Mouse (Mus musculus): ENCODE results near the gene Sorl1.

Gene Sorl1

GRCm38 (mm10) chr9:42055378-42055777, 68.7 kb downstream of the Sorl1 start:
- in situ Hi-C loops (cut with MboI; ENCODE audit: unreplicated experiment in 2 of 2), result no loop called here

- in situ Hi-C loops (cut with MboI; ENCODE audit: unreplicated experiment in 2 of 2), result no loop called here
Observed at GRCm38 (mm10) chr9:42054339-42055272, 69.5 kb downstream of the Sorl1 start.

GRCm38 (mm10) chr9:42053591-42054190, 70.4 kb downstream of the Sorl1 start:
- in situ Hi-C loops (cut with MboI; ENCODE audit: unreplicated experiment in 2 of 2), result no loop called here

- in situ Hi-C loops (cut with MboI; ENCODE audit: unreplicated experiment in 2 of 2), result no loop called here
Observed at GRCm38 (mm10) chr9:42052713-42053356, 71.3 kb downstream of the Sorl1 start.

GRCm38 (mm10) chr9:42048542-42048941, 75.6 kb downstream of the Sorl1 start:
- in situ Hi-C loops (cut with MboI; ENCODE audit: unreplicated experiment in 2 of 2), result no loop called here

GRCm38 (mm10) chr9:42047786-42048185, 76.3 kb downstream of the Sorl1 start:
- in situ Hi-C loops (cut with MboI; ENCODE audit: unreplicated experiment in 2 of 2), result no loop called here

- in situ Hi-C loops (cut with MboI; ENCODE audit: unreplicated experiment in 2 of 2), result no loop called here
Observed at GRCm38 (mm10) chr9:42046248-42046647, 77.8 kb downstream of the Sorl1 start.

GRCm38 (mm10) chr9:42044651-42045050, 79.4 kb downstream of the Sorl1 start:
- in situ Hi-C loops (cut with MboI; ENCODE audit: unreplicated experiment in 2 of 2), result no loop called here

GRCm38 (mm10) chr9:42043934-42044333, 80.2 kb downstream of the Sorl1 start:
- in situ Hi-C loops (cut with MboI; ENCODE audit: unreplicated experiment in 2 of 2), result no loop called here

GRCm38 (mm10) chr9:42039000-42039992, 84.8 kb downstream of the Sorl1 start:
- in situ Hi-C loops (cut with MboI; ENCODE audit: unreplicated experiment in 2 of 2), result no loop called here

GRCm38 (mm10) chr9:42036885-42037284, 87.2 kb downstream of the Sorl1 start:
- in situ Hi-C loops (cut with MboI; ENCODE audit: unreplicated experiment in 2 of 2), result no loop called here

- in situ Hi-C loops (cut with MboI; ENCODE audit: unreplicated experiment in 2 of 2), result no loop called here
Observed at GRCm38 (mm10) chr9:42035995-42036394, 88.1 kb downstream of the Sorl1 start.

GRCm38 (mm10) chr9:42035213-42035765, 88.8 kb downstream of the Sorl1 start:
- in situ Hi-C loops (cut with MboI; ENCODE audit: unreplicated experiment in 2 of 2), result no loop called here

GRCm38 (mm10) chr9:42034116-42034520, 90.0 kb downstream of the Sorl1 start:
- in situ Hi-C loops (cut with MboI; ENCODE audit: unreplicated experiment in 2 of 2), result no loop called here

GRCm38 (mm10) chr9:42033291-42034115, 90.6 kb downstream of the Sorl1 start:
- in situ Hi-C loops (cut with MboI; ENCODE audit: unreplicated experiment in 2 of 2), result no loop called here

GRCm38 (mm10) chr9:42032419-42032818, 91.7 kb downstream of the Sorl1 start:
- in situ Hi-C loops (cut with MboI; ENCODE audit: unreplicated experiment in 2 of 2), result no loop called here

GRCm38 (mm10) chr9:42028807-42029206, 95.3 kb downstream of the Sorl1 start:
- in situ Hi-C loops (cut with MboI; ENCODE audit: unreplicated experiment in 2 of 2), result no loop called here

GRCm38 (mm10) chr9:42024257-42024656, 99.8 kb downstream of the Sorl1 start:
- in situ Hi-C loops (cut with MboI; ENCODE audit: unreplicated experiment in 2 of 2), result loop anchor here (25.0 kb wide), 2 partner anchors 1088 to 1938 kb away; partner anchors contain the start of genes Arhgef12 (in 1 of the 2) and Tmem136 (in 1 of the 2)

- in situ Hi-C loops (cut with MboI; ENCODE audit: unreplicated experiment in 2 of 2), result loop anchor here (25.0 kb wide), 2 partner anchors 1089 to 1939 kb away; partner anchors contain the start of genes Arhgef12 (in 1 of the 2) and Tmem136 (in 1 of the 2)
Observed at GRCm38 (mm10) chr9:42023383-42023782, 100.7 kb downstream of the Sorl1 start.
